Mouse (Mus musculus) hindbrain, postnatal 0 days (tissue): ENCODE measurements around the gene Islr2. TPM values are rescaled to one million over a fixed set of nuclear protein-coding genes. Genes with fewer than 3 reads are reported as not detected.

Experiments
- ATAC-seq: fragments of 200-750 bp; cut with Nextera tagmentation; 2 replicates; pipeline ENCODE4 v1.8.0; 2017; ENCODE audit warnings: mild to moderate bottlenecking, moderate TSS enrichment, moderate library complexity
- DNase-seq: peaks from one replicate; pipeline ENCODE4 v3.0.0-alpha.2; 2015; ENCODE audit warnings: low spot score
- H3K27ac ChIP-seq: fragments of 300-500 bp; sonication (generic); 2 replicates; pipeline ENCODE4 v1.5.1; 2014; ENCODE audit warnings: mild to moderate bottlenecking
- H3K27me3 ChIP-seq: fragments of 300-500 bp; sonication (generic); 2 replicates; pipeline ENCODE4 v1.6.1; 2014; ENCODE audit warnings: low read length, mixed read lengths; ENCODE audit not compliant: insufficient read depth
- H3K36me3 ChIP-seq: fragments of 300-500 bp; sonication (generic); 2 replicates; pipeline ENCODE4 v1.6.1; 2014; ENCODE audit warnings: low read length, mixed read lengths; ENCODE audit not compliant: insufficient read depth
- H3K4me1 ChIP-seq: fragments of 300-500 bp; sonication (generic); 2 replicates; pipeline ENCODE4 v1.6.1; 2014; ENCODE audit warnings: antibody characterized with exemption, low read length, mixed read lengths; ENCODE audit not compliant: insufficient read depth
- H3K4me2 ChIP-seq: fragments of 300-500 bp; sonication (generic); 2 replicates; pipeline ENCODE4 v1.6.1; 2014; ENCODE audit warnings: low read depth, mild to moderate bottlenecking, low read length, moderate library complexity, mixed read lengths
- H3K4me3 ChIP-seq: fragments of 300-500 bp; sonication (generic); 2 replicates; pipeline ENCODE4 v1.5.1; 2014; ENCODE audit warnings: low read length
- H3K9ac ChIP-seq: fragments of 300-500 bp; sonication (generic); replicated peaks from 2 replicates; pipeline ENCODE4 v1.6.1; 2014; ENCODE audit warnings: mild to moderate bottlenecking, low read length, moderate library complexity, mixed read lengths
- H3K9me3 ChIP-seq: fragments of 300-500 bp; sonication (generic); 2 replicates; pipeline ENCODE4 v1.6.1; 2016; ENCODE audit warnings: low read length, mixed read lengths
- CTCF ChIP-seq: IDR thresholded peaks from 2 replicates; pipeline ENCODE4 v1.5.1; 2016; ENCODE audit warnings: antibody characterized with exemption, control low read depth, low read depth
- WGBS: fragments of 180-500 bp; shearing (Covaris S2); extraction: QIAGEN DNeasy Blood & Tissue Kit; methylation state at CpG from one replicate; pipeline ENCODE4 v1.1.7; 2014; 5-methylcytosine and 5-hydroxymethylcytosine counted together
- polyA plus RNA-seq: library from polyadenylated mRNA; unstranded; fragments of >200 nt; fragmentation: Nextera tagmentation; extraction: Ambion mirVana; gene quantifications from 2 replicates; pipeline ENCODE4 v1.2.1, GENCODE M21; 2015
- total RNA-seq: library from RNA; depleted of rRNA; stranded (reverse); fragments of >200 nt; gene quantifications from 2 replicates; pipeline ENCODE4 v1.2.3, GENCODE M21; 2014

Islr2 gene
- total and polyA plus RNA-seq, 2 experiments from 2014 or later = 15.8 to 293 TPM

DNA sequence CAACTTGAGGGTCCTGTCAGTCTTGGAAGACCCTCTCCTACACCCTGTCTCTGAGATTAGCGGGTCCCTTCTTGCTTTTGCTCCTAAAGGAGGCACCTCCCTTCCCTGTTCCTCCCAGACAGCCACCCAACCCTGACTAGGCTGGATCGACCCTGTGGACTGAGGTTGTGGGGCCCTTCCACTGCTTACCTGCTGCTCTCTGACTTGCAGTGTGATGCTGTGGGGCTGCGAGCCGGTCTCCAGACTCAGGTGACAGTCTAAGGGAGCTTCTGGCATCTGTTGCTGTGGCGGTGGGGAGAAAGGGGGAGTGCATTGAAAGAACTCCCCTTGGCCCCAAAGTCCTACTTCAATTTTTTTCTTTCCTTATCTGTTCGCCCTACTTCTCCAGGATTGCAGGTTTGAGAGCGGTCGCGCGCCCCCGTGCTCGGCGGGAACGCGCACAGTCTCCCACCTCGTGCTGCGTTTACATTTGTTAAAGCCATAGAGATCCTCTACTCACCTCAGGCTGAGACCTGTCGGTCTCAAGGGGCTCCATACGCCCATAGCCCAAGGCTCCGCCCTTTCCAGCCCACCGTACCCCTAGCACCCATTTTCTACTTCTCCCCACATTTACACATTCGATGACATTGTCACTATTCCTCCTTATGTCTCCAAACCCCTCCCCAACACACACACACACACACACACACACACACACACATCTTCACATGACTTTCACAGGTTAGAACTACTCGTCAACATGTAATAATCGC lies 2.9 kb downstream of the Islr2 start:
- peak overlapping the region; percentile 49 for H3K4me2 ChIP-seq
- ATAC-seq (no peak), DNase-seq (peak; percentile 34)
- H3K27me3 ChIP-seq = peaks cover 49% of the 10 kb centered on the region
- peak overlapping the region; percentile 33 for H3K4me3 ChIP-seq
- H3K27ac ChIP-seq = peak overlapping the region; percentile 78
- 2% methylated on average over 24 of the region's 24 CpGs for WGBS
- peak overlapping the region; percentile 44 for H3K9ac ChIP-seq
- no peak for TF ChIP-seq CTCF
- H3K9me3 ChIP-seq = no peaks in the 10 kb centered on the region
- H3K36me3 ChIP-seq = no peaks in the 10 kb centered on the region
- H3K4me1 ChIP-seq = peaks cover 15% of the 10 kb centered on the region; the same call in 1 of the 2 replicates

GRCm38 (mm10) chr9:58200270-58201090 lies 3.6 kb downstream of the Islr2 start:
- 13% methylated on average over 11 of the region's 11 CpGs for WGBS
- TF ChIP-seq CTCF = no peak

DNA sequence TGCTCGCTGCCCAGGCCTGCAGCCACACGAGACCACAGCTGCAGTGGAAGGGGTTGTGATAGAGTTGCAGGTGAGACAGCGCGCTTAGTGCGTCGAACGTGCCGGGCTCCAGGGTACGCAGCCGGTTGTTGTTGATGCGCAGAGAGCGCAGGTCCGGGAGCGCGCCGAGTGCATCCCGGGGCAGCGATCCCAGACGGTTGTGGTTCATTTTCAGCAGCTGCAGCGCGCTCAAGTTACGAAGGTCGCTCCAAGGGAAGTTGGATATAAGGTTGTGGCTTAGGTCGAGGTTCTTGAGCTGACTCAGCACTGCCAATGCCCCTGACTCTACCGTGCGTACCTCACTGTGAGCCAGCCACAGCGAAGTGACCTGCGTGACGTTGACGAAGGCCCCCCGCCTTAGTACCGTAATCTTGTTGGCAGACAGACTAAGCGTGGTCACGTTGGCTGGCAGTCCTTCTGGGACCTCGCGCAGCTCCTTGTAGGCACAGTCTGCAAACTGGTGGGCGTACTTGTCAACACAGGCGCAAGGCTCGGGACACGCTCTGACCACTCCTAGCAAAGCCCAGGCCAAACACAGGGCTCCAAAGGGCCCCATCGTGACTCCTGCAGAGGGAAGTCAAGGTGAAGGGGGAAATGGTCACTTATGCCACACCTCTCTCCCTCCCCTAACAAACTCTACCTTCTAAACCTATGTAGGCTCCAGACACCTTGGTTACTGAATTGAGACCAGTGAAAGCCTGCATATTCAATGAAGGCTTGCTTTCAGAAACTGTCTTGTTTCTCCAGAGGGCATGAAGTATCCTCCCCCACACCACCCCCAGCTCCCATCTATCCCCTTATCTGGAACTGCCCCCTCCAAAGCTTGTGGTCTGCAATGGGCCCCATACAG lies 4.5 kb downstream of the Islr2 start:
- peak overlapping the region; percentile 33 for H3K4me3 ChIP-seq
- H3K36me3 ChIP-seq = no peaks in the 10 kb centered on the region
- 1% methylated on average over 41 of the region's 41 CpGs for WGBS
- no peak for TF ChIP-seq CTCF
- no peak for ATAC-seq
- peak overlapping the region; percentile 78 for H3K27ac ChIP-seq
- H3K4me1 ChIP-seq = peaks cover 15% of the 10 kb centered on the region; the same call in 1 of the 2 replicates
- H3K27me3 ChIP-seq = peaks cover 54% of the 10 kb centered on the region
- H3K4me2 ChIP-seq = peak overlapping the region; percentile 49
- H3K9me3 ChIP-seq = no peaks in the 10 kb centered on the region
- DNase-seq = peak; percentile 44
- peak overlapping the region; percentile 46; the same call in 1 of the 2 replicates for H3K9ac ChIP-seq

More at GRCm38 (mm10) chr9:58200270-58201090, 3.6 kb downstream of the Islr2 start:
- H3K9ac ChIP-seq = peak overlapping the region; percentile 44
- H3K27ac ChIP-seq = peak overlapping the region; percentile 78
- DNase-seq (no peak), ATAC-seq (no peak)
- H3K4me3 ChIP-seq = peak overlapping the region; percentile 33
- peak overlapping the region; percentile 49 for H3K4me2 ChIP-seq
- H3K4me1 ChIP-seq = peaks cover 15% of the 10 kb centered on the region; the same call in 1 of the 2 replicates
- peaks cover 54% of the 10 kb centered on the region for H3K27me3 ChIP-seq
- no peaks in the 10 kb centered on the region for H3K36me3 ChIP-seq
- H3K9me3 ChIP-seq = no peaks in the 10 kb centered on the region

DNA sequence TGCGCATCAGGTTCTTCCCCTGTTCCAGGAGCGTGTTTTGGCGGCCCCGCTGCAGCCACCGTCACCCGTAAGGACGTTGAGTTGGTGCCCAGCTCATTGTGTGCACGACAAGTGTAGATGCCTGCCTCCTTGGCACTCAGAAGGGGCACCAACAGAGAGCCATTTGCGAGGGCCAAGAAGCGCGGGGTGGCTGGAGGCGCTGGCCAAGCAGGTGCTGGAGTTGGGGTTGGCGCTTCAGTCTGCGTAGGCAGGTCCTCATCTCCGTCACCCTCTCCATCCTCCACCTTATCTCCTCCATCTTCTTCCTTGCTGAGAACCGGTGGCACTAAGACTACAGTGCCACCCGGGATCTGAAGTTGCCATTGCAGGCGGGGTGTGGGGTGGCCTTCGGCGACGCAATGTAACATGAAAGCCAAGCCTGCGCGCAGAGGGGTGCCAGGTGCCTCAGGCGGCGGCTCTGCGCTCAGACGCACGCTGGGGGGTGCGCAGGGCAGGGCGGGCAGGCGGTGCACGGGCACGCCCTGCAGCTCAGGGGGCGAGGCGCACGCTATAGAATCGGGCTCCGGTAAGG lies 5.2 kb downstream of the Islr2 start:
- peaks cover 15% of the 10 kb centered on the region; the same call in 1 of the 2 replicates for H3K4me1 ChIP-seq
- H3K9me3 ChIP-seq = no peaks in the 10 kb centered on the region
- H3K9ac ChIP-seq = peak overlapping the region; percentile 46; the same call in 1 of the 2 replicates
- 0 out of 2 replicates have a peak, but pooled peaks have one; percentile 6 for ATAC-seq
- no peak for TF ChIP-seq CTCF
- H3K4me3 ChIP-seq = peak overlapping the region; percentile 33
- no peaks in the 10 kb centered on the region for H3K36me3 ChIP-seq
- H3K4me2 ChIP-seq = peak overlapping the region; percentile 49
- H3K27ac ChIP-seq = peak overlapping the region; percentile 78
- DNase-seq = peak; percentile 38
- peaks cover 54% of the 10 kb centered on the region for H3K27me3 ChIP-seq
- 2% methylated on average over 38 of the region's 38 CpGs for WGBS

DNA sequence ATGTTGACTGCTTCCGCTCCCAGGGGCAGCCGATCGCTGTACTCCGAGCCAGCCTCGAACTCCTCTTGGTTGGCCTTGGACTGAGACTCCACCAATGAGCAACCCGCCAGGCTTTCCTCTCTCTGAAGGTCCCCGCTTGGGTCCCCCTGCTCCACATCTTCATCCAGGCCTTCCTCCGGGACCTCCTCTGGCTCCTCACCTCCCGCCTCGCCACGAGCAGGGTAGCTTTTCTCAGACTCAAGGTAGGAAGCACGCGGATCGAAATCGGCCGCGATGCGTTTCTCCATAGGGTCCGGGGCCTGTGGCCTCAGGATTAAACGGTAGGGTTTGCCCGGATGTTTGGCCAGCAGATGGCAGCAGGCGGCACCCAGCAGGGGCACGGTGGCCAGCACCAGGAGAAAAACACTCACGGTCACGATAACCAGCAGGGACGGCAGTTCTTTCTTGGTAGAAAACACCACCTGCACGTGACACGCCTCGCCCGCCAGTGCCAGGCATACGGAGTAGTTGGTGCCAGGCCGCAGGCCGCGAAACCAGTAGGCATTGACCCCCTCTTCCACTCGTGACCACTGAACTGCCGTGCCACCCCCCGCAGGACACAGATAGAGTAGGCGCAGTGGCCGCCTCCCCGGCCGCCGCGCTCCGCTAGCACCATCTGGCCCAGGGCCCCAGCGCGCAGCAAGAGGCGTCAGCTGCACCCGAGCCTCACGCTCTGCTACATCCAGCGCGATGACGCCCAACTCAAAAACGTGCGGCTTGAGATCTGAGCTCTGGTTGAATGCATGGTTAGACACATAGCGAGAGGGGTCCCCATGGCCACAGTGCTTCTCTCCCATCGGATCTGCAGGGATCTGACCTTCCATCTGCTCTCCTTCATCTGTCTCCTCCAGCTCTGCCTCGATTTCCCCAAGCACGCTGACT lies 6.1 kb downstream of the Islr2 start:
- peak; percentile 30 for ATAC-seq
- peak; percentile 68 for DNase-seq
- H3K9me3 ChIP-seq = no peaks in the 10 kb centered on the region
- WGBS = under 1% methylated on average over 57 of the region's 58 CpGs
- peaks cover 15% of the 10 kb centered on the region; the same call in 1 of the 2 replicates for H3K4me1 ChIP-seq
- TF ChIP-seq CTCF = peak; percentile 71
- peak overlapping the region; percentile 33 for H3K4me3 ChIP-seq
- peak overlapping the region; percentile 30 for H3K9ac ChIP-seq
- H3K36me3 ChIP-seq = no peaks in the 10 kb centered on the region
- H3K4me2 ChIP-seq = peak overlapping the region; percentile 49
- peaks cover 46% of the 10 kb centered on the region for H3K27me3 ChIP-seq
- H3K27ac ChIP-seq = peak overlapping the region; percentile 78
